Mouse (Mus musculus): ENCODE measurements at regions not wholly inside any gene's neighbourhood (a gene's known extent, or its start where the extent isn't known, plus 50 kb on each side); places are given as distances from the start of the nearest gene placed in this dataset.

- no peak for DNase-seq (ENCODE audit: low spot score)
Measured at GRCm38 (mm10) chr2:171192181-171192580, 460.6 kb downstream of the Dok5 start.
